Mouse (Mus musculus) stomach, embryonic 14.5 days (tissue): ENCODE results near the gene Gm8773. TPM values are rescaled to one million over a fixed set of nuclear protein-coding genes. Genes with fewer than 3 reads are reported as not detected.

Experiments
- ATAC-seq: fragments of 200-750 bp; cut with Nextera tagmentation; 2 replicates; pipeline ENCODE4 v1.8.0; 2017; ENCODE audit warnings: low read depth, moderate TSS enrichment; ENCODE audit not compliant: insufficient number of reproducible peaks, insufficient read depth, low FRiP score
- H3K27ac ChIP-seq: fragments of 300-500 bp; sonication (generic); 2 replicates; pipeline ENCODE4 v1.5.1; 2014; ENCODE audit warnings: mild to moderate bottlenecking, low read length, moderate library complexity, mixed read lengths
- H3K27me3 ChIP-seq: fragments of 300-500 bp; sonication (generic); 2 replicates; pipeline ENCODE4 v1.6.1; 2014; ENCODE audit warnings: low read length, control low read depth, mixed read lengths; ENCODE audit not compliant: control insufficient read depth, insufficient read depth
- H3K36me3 ChIP-seq: fragments of 300-500 bp; sonication (generic); 2 replicates; pipeline ENCODE4 v1.6.1; 2014; ENCODE audit warnings: mild to moderate bottlenecking, control low read depth, low read length, moderate library complexity, mixed read lengths; ENCODE audit not compliant: control insufficient read depth, insufficient read depth
- H3K4me1 ChIP-seq: fragments of 300-500 bp; sonication (generic); 2 replicates; pipeline ENCODE4 v1.6.1; 2014; ENCODE audit warnings: low read length, control low read depth, mixed read lengths; ENCODE audit not compliant: control insufficient read depth, insufficient read depth
- H3K4me2 ChIP-seq: fragments of 300-500 bp; sonication (generic); replicated peaks from 2 replicates; pipeline ENCODE4 v1.6.1; 2014; ENCODE audit warnings: low read depth, low read length, control low read depth
- H3K4me3 ChIP-seq: fragments of 300-500 bp; sonication (generic); 2 replicates; pipeline ENCODE4 v1.5.1; 2014; ENCODE audit warnings: low read depth, low read length, control low read depth
- H3K9ac ChIP-seq: fragments of 300-500 bp; sonication (generic); replicated peaks from 2 replicates; pipeline ENCODE4 v1.6.1; 2014; ENCODE audit warnings: low read depth, mild to moderate bottlenecking, control low read depth, low read length, moderate library complexity, mixed read lengths
- H3K9me3 ChIP-seq: fragments of 300-500 bp; sonication (generic); 2 replicates; pipeline ENCODE4 v1.6.1; 2016; ENCODE audit warnings: low read depth, low read length, control low read depth; ENCODE audit not compliant: control insufficient read depth
- WGBS: fragments of 180-500 bp; shearing (Covaris S2); extraction: QIAGEN DNeasy Blood & Tissue Kit; methylation state at CpG from one replicate; pipeline ENCODE4 v1.1.7; 2014; 5-methylcytosine and 5-hydroxymethylcytosine counted together
- polyA plus RNA-seq: library from polyadenylated mRNA; unstranded; fragments of >200 nt; fragmentation: Nextera tagmentation; extraction: Ambion mirVana; gene quantifications from 2 replicates; pipeline ENCODE4 v1.2.1, GENCODE M21; 2014

The Gm8773 gene
- polyA plus RNA-seq, 1 experiment from 2014 or later = 1.6 TPM

DNA sequence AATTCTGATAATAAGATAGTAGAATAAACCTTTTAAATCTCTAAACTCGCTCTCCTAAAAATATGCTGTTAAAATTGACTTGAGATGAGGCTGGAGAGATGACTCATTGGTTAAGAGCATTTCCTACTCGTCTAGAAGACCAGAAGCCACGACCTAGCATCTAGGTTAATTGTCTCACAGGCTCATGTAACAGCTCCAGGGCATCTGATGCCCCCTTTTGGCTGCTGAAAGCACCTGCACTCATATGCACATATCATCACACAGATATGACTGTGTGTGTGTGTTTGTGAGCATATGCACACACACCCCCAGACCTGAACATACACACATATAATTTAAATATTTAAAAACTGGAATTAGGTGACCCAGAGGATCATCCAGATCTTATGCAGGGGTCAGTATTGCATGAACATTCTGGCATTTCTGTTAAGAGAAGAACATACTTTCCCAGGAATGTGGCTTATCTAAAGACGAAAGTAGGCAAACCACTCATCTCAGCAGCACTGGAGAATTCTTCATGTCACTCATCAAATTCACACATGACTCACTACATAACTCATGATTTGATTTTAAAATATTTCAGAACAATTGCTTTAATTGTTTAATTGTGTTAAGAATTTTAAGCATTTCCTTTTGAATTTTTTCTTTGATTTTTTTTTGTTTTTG is 12.4 kb upstream of the Gm8773 start:
- no peaks in the 10 kb centered on the region for H3K36me3 ChIP-seq
- no peak for ATAC-seq
- H3K27me3 ChIP-seq = no peaks in the 10 kb centered on the region
- H3K4me1 ChIP-seq = 0 out of 2 replicates have a peak, but pooled peaks cover 4% of the 10 kb centered on the region
- WGBS = 70% methylated on average over 4 of the region's 4 CpGs
- H3K4me2 ChIP-seq = no peak overlapping the region
- H3K4me3 ChIP-seq = no peak overlapping the region
- no peak overlapping the region for H3K27ac ChIP-seq
- no peak overlapping the region for H3K9ac ChIP-seq
- H3K9me3 ChIP-seq = no peaks in the 10 kb centered on the region

DNA sequence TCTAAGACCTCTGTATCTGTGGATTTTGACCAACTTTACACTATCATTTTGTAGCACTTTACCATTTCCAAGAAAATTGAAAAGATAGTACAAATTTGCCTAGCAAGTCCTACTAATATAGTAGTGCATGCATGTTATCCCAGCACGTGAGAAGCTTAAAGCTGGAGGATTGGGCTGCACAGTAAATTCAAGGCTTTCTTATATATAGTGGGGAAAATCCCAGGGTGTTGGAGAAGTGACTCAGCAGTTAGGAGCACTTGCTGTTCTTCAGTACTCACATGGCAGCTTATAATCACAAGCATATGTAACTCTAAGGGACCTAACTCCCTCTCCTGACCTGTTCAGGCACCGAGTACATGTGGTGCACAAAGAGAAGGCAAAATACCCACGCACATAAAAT is 11.2 kb upstream of the Gm8773 start:
- Histone ChIP-seq H3K9ac (no peak overlapping the region), H3K27me3 (no peaks in the 10 kb centered on the region), H3K4me2 (no peak overlapping the region), H3K36me3 (no peaks in the 10 kb centered on the region), H3K4me3 (no peak overlapping the region), H3K9me3 (no peaks in the 10 kb centered on the region), H3K27ac (no peak overlapping the region), H3K4me1 (0 out of 2 replicates have a peak, but pooled peaks cover 4% of the 10 kb centered on the region)
- WGBS = 72% methylated on average over 3 of the region's 3 CpGs
- ATAC-seq = no peak

- H3K27ac ChIP-seq = no peak overlapping the region
- H3K4me1 ChIP-seq = no peaks in the 10 kb centered on the region
- ATAC-seq = no peak
- no peak overlapping the region for H3K4me2 ChIP-seq
- no peaks in the 10 kb centered on the region for H3K27me3 ChIP-seq
- H3K4me3 ChIP-seq = no peak overlapping the region
- H3K36me3 ChIP-seq = no peaks in the 10 kb centered on the region
- H3K9me3 ChIP-seq = no peaks in the 10 kb centered on the region
- 88% methylated on average over 3 of the region's 3 CpGs for WGBS
- H3K9ac ChIP-seq = no peak overlapping the region
These were observed 14.1 kb downstream of the Gm8773 start for GRCm38 (mm10) chr5:5587686-5588085.

DNA sequence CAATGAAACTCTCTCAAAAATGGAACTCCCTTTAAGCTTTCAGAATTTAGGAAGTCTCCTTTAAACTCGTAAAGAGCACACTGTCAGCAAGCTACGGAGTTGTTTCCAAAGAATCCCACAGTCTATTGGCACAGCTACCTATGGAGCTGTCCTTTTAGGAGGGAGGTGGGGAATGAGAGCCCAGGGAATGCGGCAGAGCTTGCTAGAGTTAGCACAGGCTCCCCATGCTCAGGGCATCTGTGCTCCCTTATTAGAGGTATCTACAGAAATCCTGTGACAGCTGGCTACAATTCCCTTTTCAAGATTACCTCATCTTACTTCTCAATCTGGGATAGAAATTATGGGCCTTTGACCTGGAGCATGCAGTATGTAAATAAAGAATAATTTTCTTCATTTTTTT is 36.9 kb downstream of the Gm8773 start:
- Histone ChIP-seq H3K4me1 (no peaks in the 10 kb centered on the region), H3K4me2 (no peak overlapping the region), H3K9ac (no peak overlapping the region), H3K27me3 (no peaks in the 10 kb centered on the region), H3K27ac (no peak overlapping the region), H3K4me3 (no peak overlapping the region), H3K36me3 (no peaks in the 10 kb centered on the region), H3K9me3 (no peaks in the 10 kb centered on the region)
- ATAC-seq = no peak
- 59% methylated on average over 3 of the region's 3 CpGs for WGBS

GRCm38 (mm10) chr5:5618329-5618728 is 44.7 kb downstream of the Gm8773 start:
- Histone ChIP-seq H3K4me2 (no peak overlapping the region), H3K9me3 (no peaks in the 10 kb centered on the region), H3K27me3 (no peaks in the 10 kb centered on the region), H3K4me3 (no peak overlapping the region), H3K36me3 (no peaks in the 10 kb centered on the region), H3K27ac (no peak overlapping the region), H3K9ac (no peak overlapping the region), H3K4me1 (no peaks in the 10 kb centered on the region)
- no peak for ATAC-seq
- WGBS = 57% methylated on average over 4 of the region's 4 CpGs

GRCm38 (mm10) chr5:5625491-5625890 is 51.9 kb downstream of the Gm8773 start:
- Histone ChIP-seq H3K4me1 (no peaks in the 10 kb centered on the region), H3K36me3 (no peaks in the 10 kb centered on the region), H3K27me3 (no peaks in the 10 kb centered on the region), H3K4me3 (no peak overlapping the region), H3K4me2 (no peak overlapping the region), H3K9ac (no peak overlapping the region), H3K9me3 (no peaks in the 10 kb centered on the region), H3K27ac (no peak overlapping the region)
- no peak for ATAC-seq
- 68% methylated on average over 3 of the region's 3 CpGs for WGBS

Other genes with a start within 250 kb of the Gm8773 start
- 27.4 and 28.3 TPM in 2 replicates for gene Cdk14, start 153.5 kb upstream of the Gm8773 start, polyA plus RNA-seq
- not detected in 2 replicates for gene 1700015F17Rik, start 94.7 kb upstream of the Gm8773 start, polyA plus RNA-seq
- 21.4 and 24.6 TPM in 2 replicates for gene Cldn12, start 58.8 kb upstream of the Gm8773 start, polyA plus RNA-seq
- 27.6 and 30.6 TPM in 2 replicates for gene Gtpbp10, start 14.3 kb upstream of the Gm8773 start, polyA plus RNA-seq
- gene Cfap69, start 90.4 kb downstream of the Gm8773 start, polyA plus RNA-seq = 3.4 and 4.0 TPM in 2 replicates
- 10.0 and 10.6 TPM in 2 replicates for gene Steap2, start 120.8 kb downstream of the Gm8773 start, polyA plus RNA-seq
- 12.0 and 14.4 TPM in 2 replicates for gene Steap1, start 175.5 kb downstream of the Gm8773 start, polyA plus RNA-seq